Mouse (Mus musculus): ENCODE measurements around the gene Nckap5.

- no peak for TF ChIP-seq PAX5 (IDR thresholded peaks at IDR 0.05; ENCODE audit: low read length)
- TF ChIP-seq CTCF (conservative IDR thresholded peaks at IDR 0.05 in 1 of 2, IDR thresholded peaks at IDR 0.05 in 1 of 2; ENCODE audit: low read depth in 2 of 2, low read length in 2 of 2) = no peak
- no peak for TF ChIP-seq RCOR1 (conservative IDR thresholded peaks at IDR 0.05; ENCODE audit: low read depth, low read length)
- TF ChIP-seq EP300 (IDR thresholded peaks at IDR 0.05; ENCODE audit: low read length) = no peak
- no peak for TF ChIP-seq UBTF (IDR thresholded peaks at IDR 0.05; ENCODE audit: low read depth, low read length)
- TF ChIP-seq CHD1 (IDR thresholded peaks at IDR 0.05; ENCODE audit: low read depth, low read length) = no peak
- no peak for TF ChIP-seq POLR2A (IDR thresholded peaks at IDR 0.05; ENCODE audit: low read depth, low read length)
Observed at GRCm38 (mm10) chr1:125910211-125910870, 920.3 kb downstream of the Nckap5 start.
